Mouse (Mus musculus) heart, embryonic 15.5 days (tissue): ENCODE measurements around the gene Dcaf12l1. TPM values are rescaled to one million over a fixed set of nuclear protein-coding genes. Genes with fewer than 3 reads are reported as not detected.
"Not testable (repeated sequence)": the region's sequence is repeated elsewhere in the genome, so short reads cannot be mapped to it uniquely, and the experiment has no call there.

ENCODE experiments used
- ATAC-seq: fragments of 200-750 bp; cut with Nextera tagmentation; replicated peaks from 2 replicates; pipeline ENCODE4 v1.8.0; 2017; ENCODE audit warnings: low read depth, moderate TSS enrichment; ENCODE audit not compliant: insufficient number of reproducible peaks, insufficient read depth, low FRiP score
- H3K27ac ChIP-seq: fragments of 300-500 bp; sonication (generic); 2 replicates; pipeline ENCODE4 v1.5.1; 2015; ENCODE audit warnings: mild to moderate bottlenecking, inconsistent platforms
- H3K27me3 ChIP-seq: fragments of 300-500 bp; sonication (generic); 2 replicates; pipeline ENCODE4 v1.6.1; 2015; ENCODE audit warnings: inconsistent platforms
- H3K36me3 ChIP-seq: fragments of 300-500 bp; sonication (generic); 2 replicates; pipeline ENCODE4 v1.6.1; 2015; ENCODE audit warnings: mild to moderate bottlenecking, inconsistent platforms
- H3K4me1 ChIP-seq: fragments of 300-500 bp; sonication (generic); replicated peaks from 2 replicates; pipeline ENCODE4 v1.6.1; 2015; ENCODE audit warnings: inconsistent platforms
- H3K4me2 ChIP-seq: fragments of 300-500 bp; sonication (generic); 2 replicates; pipeline ENCODE4 v1.6.1; 2015; ENCODE audit warnings: inconsistent platforms, mild to moderate bottlenecking, moderate library complexity
- H3K4me3 ChIP-seq: fragments of 300-500 bp; sonication (generic); 2 replicates; pipeline ENCODE4 v1.5.1; 2015; ENCODE audit warnings: mild to moderate bottlenecking, inconsistent platforms
- H3K9ac ChIP-seq: fragments of 300-500 bp; sonication (generic); 2 replicates; pipeline ENCODE4 v1.6.1; 2015; ENCODE audit warnings: mild to moderate bottlenecking, inconsistent platforms
- H3K9me3 ChIP-seq: fragments of 300-500 bp; sonication (generic); replicated peaks from 2 replicates; pipeline ENCODE4 v1.6.1; 2016; ENCODE audit warnings: inconsistent platforms
- WGBS: fragments of 180-500 bp; shearing (Covaris S2); methylation state at CpG from one replicate; pipeline ENCODE4 v1.1.7; 2015; ENCODE audit warnings: mixed read lengths; 5-methylcytosine and 5-hydroxymethylcytosine counted together
- polyA plus RNA-seq: library from polyadenylated mRNA; unstranded; fragments of >200 nt; fragmentation: Nextera tagmentation; extraction: Ambion mirVana; gene quantifications from 2 replicates; pipeline ENCODE4 v1.2.1, GENCODE M21; 2015

Dcaf12l1 gene
- polyA plus RNA-seq, result 4.4 and 5.1 TPM in 2 replicates

GRCm38 (mm10) chrX:44789761-44790411 is at the start of gene Dcaf12l1:
TSS of gene Dcaf12l1 (minus strand) at chrX:44790197.
- no peaks in the 10 kb centered on the region for H3K9me3 ChIP-seq
- peak; percentile 77 for ATAC-seq
- no peak within 1 kb of the TSS for H3K27ac ChIP-seq
- WGBS, result 26% methylated on average over 47 of the region's 47 CpGs
- H3K9ac ChIP-seq, result peak within 1 kb of the TSS; percentile 60
- H3K36me3 ChIP-seq, result no peaks in the 10 kb centered on the region
- H3K27me3 ChIP-seq, result no peaks in the 10 kb centered on the region
- H3K4me3 ChIP-seq, result peak within 1 kb of the TSS; percentile 57
- peak within 1 kb of the TSS; percentile 86 for H3K4me2 ChIP-seq
- no peaks in the 10 kb centered on the region for H3K4me1 ChIP-seq

DNA sequence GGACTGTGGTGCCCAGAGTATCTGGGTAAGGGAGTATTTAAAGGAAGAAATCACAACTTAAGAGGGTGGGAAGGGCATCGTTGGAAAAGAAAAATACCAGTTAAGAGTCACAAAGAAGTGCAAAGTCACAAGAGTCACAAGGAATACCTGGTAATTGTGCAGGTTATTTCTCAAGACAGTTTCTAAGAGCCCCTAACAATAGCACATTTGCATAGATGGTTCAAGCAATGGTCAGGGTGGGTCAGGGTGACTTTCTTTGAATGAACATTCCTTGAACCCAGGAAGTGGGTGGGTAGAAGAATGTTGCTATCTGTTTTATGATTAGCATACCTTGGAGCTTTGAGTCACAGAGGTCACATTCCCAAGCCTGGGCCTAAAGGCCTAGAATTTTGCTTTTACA is 19.4 kb upstream of the Dcaf12l1 start:
- not testable (repeated sequence) for H3K27ac ChIP-seq, H3K27me3 ChIP-seq, H3K4me1 ChIP-seq, H3K36me3 ChIP-seq, H3K4me2 ChIP-seq, H3K9me3 ChIP-seq, ATAC-seq, H3K4me3 ChIP-seq, H3K9ac ChIP-seq
- WGBS, result 33% methylated on average over 1 of the region's 1 CpGs

DNA sequence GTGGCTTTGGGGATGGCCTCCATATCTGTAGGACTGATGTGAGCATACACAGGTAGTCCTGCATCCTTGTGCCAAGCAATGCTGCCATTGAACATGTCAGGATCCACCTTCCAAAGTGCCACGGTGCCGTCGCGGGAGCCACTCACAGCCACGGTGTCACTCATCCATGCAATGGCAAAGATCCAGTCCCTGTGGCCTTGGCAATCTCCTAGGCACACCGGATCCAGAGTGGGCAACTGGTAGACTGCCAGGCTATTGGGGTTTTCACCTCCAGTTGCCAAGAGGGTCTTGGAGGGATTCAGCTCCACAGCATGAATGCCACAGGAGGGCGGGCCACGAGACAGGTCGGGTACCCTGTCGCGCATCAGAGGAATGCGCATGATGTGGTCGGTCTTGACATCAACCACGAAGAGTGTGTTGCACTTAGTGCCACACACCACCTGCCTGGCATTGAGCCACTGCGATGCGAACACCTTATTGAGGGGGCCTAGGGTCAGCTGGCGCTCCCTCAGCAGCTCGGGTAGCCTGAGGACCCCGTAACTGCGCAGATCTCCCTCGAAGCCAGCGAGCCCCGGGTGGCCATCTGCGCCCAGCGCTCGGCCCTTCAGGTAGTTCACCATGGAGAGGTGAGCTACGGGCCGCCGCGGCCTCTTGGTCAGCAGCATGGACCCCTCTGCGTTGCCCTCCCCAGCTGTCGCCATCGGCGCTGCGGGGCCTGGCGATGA is 799 bp downstream of the Dcaf12l1 start:
- H3K27ac ChIP-seq, result no peak overlapping the region
- WGBS, result 33% methylated on average over 35 of the region's 36 CpGs
- no peak for ATAC-seq

More for the DNA sequence above, 799 bp downstream of the Dcaf12l1 start:
- Histone ChIP-seq H3K4me2 (peak overlapping the region; percentile 86), H3K36me3 (no peaks in the 10 kb centered on the region), H3K4me3 (peak overlapping the region; percentile 57), H3K9ac (peak overlapping the region; percentile 60), H3K4me1 (no peaks in the 10 kb centered on the region), H3K27me3 (no peaks in the 10 kb centered on the region), H3K9me3 (no peaks in the 10 kb centered on the region)
